Mouse (Mus musculus): Measurements from ENCODE around the gene Midn. TPM values are rescaled to one million over a fixed set of nuclear protein-coding genes. Genes with fewer than 3 reads are reported as not detected.

The Midn gene
- total RNA-seq, 2 experiments from 2014 or later = 61.4 to 82.4 TPM

DNA sequence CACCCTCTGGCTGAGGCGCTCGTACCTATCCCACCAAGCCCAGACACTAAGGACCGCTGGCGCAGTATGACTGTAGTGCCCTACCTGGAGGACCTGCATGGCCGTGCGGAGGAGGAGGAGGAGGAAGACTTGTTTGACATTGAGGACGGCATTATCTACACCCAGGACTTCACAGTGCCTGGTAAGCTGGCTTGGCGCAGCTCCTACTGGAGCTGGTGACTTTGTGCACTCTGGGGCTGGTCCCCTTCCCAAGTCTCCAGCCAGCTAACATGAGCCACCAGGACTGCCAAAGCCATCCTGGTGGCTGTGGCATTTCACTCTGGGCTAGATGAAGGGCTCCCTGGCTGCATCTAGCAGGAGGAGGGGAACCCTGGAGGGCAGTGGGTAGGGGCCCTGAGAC lies 20.2 kb upstream of the Midn start:
- no peak for DNase-seq (ENCODE audit: extremely low spot score in 1 of 2, low spot score in 1 of 2)

DNA sequence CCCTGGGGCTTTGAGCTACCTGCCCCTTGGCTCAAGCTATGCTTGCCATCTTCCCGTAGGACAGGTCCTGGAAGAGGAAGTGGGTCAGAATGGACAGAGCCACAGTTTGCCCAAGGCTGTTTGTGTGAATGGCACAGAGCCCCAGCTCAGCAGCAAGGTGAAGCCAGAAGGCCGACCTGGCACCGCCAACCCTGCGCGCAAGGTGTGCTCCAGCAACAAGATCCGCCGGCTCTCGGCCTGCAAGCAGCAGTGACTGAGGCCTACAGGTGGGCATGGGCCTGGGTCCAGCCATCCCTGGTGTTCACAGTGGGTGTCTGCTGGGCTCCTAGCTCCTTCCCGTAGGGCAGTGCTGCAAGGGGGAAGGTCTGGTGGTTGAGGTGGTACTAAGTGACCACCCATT lies 18.2 kb upstream of the Midn start:
- DNase-seq (ENCODE audit: extremely low spot score in 1 of 2, low spot score in 1 of 2) = no peak

GRCm38 (mm10) chr10:80130403-80131031 lies 17.6 kb upstream of the Midn start:
- peak in 1 of 2 experiments; percentile 22 for DNase-seq (ENCODE audit: extremely low spot score in 1 of 2, low spot score in 1 of 2)

DNA sequence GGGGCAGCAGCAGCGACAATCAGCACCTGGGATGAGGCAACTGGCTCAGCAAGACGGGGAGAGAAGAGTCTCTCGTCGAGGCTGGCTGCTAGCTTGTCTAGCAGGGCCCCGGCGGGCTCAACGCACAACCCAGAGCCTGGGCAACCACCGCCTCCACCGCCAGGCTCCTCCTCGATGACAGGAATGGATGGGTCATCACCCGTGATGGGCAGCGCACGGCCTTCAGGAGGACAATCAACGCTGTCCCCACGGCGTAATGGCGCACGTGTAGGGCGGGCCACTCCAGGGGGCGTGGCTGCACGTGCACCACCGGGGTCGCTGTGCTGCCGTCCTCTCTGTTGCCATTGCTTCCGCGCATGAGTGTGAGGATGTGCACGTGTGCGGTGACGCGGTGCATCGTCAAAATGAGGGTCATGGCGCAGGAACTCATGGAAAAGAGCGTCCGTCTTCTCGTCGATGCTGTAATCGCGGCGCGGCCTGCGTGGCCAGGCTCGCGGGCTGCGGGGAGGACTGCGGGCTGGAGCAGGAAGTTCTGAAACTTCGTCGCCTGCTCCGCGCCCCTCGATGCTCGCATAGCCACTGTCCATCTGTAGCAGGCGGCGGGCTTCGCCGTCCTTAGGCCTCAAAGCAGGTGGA lies 16.6 kb upstream of the Midn start:
- peak in 1 of 2 experiments; percentile 64 for DNase-seq (ENCODE audit: extremely low spot score in 1 of 2, low spot score in 1 of 2)

DNA sequence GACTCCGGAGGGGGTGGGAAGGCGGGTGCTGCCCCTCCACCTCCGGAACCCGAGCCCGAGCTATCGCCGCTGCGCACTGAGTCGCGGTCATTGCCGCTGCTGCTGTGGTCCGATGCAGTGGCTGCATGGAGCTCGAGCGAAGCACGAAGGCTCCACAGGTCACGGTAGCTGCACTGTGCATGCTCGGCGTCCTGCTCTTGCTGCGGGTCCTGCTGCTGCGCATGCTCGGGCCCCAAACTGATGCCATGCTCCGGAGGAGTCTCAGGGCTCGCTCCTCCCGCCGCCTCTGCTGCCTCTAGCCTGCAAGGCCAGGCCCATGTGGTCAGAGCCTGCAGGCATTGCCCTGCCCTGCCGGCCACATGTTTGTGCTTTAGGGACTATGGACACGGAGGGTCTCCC lies 16.1 kb upstream of the Midn start:
- DNase-seq (ENCODE audit: extremely low spot score in 1 of 2, low spot score in 1 of 2) = no peak

DNA sequence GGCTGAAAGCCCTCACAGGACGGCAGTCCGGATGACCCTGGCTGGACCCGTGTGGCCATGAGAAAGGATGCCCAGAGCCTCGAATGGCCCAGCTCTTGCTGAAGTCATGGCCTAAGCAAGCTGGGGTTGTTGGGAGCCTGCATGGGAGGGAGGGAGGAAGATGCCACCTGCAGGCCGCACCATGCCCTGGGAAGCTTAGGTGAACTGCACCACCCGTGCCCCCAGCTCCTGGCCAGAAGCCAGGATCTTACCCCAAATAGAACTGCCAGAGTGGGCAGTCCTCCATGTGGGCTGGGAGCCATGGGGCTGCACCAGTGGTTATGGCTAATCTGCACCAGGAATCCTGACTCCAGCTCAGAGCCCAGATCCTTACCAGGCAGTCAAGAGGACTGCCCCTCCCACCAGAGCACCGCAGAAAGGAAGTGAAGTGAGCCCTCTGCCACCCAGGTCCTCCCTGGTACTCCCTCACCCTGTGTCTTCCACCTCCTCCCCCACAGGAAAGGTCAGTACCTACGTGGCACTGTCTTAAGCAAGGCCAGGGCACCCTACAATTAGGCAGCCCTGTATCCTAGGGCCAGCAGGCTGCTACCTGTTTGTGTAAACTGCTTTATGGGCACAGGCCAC lies 14.7 kb upstream of the Midn start:
- no peak for DNase-seq (ENCODE audit: extremely low spot score in 1 of 2, low spot score in 1 of 2)

DNA sequence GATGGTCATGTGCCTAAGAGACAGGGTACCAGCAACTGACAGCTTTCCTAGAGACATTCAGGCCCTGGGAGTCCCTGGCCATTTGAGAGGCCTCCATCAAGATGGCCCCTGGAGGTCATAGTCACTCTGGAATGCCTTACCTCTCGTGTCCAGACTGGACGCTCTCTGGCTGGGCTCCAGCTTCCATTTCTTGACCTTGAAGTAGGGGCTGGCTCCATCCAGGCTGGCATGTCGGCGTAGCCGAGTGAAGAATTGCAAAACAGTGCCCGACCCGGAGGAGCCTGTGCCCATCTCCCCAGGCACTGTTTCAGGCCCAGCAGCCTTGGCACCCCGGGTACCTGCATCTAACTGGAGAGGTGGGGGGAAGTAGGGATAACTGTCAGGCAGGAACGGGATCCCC lies 13.7 kb upstream of the Midn start:
- DNase-seq (ENCODE audit: extremely low spot score in 1 of 2, low spot score in 1 of 2) = no peak

- DNase-seq (ENCODE audit: extremely low spot score in 1 of 2, low spot score in 1 of 2) = no peak
Measured at GRCm38 (mm10) chr10:80135161-80135560, 12.9 kb upstream of the Midn start.

DNA sequence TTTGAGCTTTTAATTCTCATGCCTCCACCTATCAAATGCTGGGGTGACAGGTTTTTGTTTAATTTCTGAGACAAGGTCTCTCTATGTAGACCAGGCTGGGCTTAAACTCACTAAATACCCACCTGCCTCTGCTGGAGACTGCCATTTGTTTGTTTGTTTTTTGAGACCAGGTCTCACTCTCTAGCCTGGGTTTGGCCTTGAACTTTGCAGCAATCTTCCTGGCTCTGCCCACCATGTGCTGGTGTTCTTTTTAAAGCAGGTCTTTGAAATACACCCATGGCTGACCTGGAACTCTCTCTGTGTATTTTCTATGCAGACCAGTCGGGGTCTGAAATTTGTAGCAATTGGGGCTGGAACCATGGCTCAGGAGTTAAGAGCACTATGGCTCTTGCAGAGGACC lies 12.4 kb upstream of the Midn start:
- DNase-seq (ENCODE audit: extremely low spot score in 1 of 2, low spot score in 1 of 2) = no peak

DNA sequence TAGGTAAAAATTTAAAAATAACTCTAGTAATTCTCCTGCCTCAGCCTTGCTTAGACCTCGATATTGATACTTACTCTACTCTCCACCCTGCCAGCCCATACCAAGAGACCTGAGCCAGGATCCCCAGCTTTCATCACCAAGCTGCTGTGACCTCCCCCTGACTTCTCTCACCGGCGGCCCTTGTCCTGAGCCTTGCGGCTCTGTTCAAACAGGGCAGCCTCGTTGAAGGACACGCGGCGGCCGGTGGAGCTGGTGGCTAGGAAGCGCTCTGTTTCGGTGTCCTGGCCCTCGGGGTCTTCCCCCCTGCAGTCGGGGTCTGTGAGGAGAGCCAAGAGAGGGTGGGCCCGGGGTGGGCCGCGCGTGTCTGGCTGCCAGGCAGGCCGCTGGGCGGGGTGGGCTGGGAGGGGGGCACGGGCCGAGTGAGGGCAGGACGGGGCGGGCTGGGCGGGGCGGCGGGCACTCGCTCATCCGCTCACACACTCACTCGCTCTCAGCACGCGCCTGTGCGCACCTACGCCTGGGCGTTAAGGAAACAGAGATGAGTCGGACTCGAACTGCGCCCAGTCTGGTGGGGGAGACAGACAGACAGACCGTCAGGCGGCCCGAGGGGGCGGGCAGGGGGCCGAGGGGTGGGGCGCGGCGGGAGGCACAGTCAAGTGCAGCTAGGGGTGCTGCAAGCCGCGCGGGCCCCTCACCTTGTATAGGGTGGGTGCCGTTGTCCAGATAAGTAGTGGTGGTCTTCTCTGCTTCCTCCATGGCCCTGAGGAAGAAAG lies 11.7 kb upstream of the Midn start:
- no peak for DNase-seq (ENCODE audit: extremely low spot score in 1 of 2, low spot score in 1 of 2)

DNA sequence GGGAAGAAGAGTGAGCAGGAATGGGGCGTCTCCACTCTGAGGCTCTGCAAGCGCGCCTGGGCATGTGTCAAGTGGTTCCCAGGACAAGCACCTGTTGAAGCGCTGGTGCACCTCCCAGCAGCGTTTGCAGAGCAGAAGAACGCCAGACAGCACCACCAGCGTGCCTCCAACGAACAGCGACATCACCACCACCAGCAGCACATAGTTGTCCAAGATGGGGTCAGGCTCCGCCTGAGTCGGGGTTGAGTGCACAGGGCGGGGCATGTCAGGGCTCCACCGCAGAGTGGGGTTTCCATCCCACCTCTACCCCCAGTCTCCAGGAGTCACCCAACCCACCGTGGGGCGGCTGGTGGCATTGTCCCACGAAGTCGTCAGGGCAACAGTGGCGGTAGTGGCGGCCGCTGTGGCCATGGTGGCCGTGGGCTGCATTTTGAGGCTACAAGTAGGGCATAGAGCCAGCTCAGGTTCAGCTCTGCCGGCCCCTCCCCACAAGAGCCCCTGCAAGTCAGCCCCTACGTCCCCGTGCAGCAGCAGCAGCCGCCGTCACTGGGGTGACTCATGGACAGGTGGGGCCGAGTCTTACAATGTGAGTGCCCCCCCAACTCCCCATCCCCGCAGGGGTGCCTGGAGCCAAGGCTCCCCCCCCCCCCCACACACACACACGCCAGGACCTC lies 11.0 kb upstream of the Midn start:
- DNase-seq (ENCODE audit: extremely low spot score in 1 of 2, low spot score in 1 of 2) = no peak

DNA sequence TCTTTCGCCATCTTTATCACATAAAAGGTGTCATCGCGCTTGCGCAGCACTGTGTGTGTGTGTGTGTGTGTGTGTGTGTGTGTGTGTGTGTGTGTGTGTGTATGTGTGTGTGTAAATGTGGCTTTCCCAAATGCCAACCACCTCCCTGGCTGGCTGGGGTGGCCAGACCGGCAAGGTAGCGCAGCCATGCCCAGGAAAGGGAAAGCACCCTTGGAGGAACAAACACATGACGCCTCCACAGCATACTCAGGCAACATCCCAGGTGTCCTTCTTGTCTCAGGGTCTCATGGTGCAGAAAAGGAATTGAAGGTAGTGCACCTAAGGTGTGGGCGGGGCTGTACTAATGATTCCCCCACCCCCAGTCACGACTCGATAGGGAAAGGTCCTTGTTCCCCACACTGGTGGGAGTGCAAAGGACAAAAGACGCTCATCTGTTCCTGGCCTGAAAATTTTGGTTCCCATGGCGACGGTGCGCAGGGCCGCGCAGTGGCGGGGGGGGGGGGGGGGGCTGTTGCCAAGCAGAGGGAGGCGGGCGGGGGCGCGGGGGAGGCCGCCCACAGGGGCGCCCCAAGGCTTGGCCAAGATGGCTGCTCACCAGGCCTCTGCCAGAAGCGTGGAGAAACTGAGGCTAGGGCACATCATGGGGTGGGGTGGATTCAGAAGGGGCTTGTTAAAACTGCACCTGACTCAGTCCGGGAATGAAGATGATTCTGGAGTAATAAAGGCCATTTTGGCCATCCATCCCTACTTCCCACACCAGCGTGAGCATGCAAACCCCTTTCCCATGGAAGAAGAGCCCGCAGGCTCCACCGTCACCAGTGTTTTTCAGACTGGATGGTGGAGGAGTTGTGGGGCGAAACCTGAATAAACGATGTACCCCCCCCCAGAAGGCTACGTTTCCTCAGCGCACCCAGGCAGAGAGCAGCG lies 10.2 kb upstream of the Midn start:
- peak in 1 of 2 experiments; percentile 31 for DNase-seq (ENCODE audit: extremely low spot score in 1 of 2, low spot score in 1 of 2)

DNA sequence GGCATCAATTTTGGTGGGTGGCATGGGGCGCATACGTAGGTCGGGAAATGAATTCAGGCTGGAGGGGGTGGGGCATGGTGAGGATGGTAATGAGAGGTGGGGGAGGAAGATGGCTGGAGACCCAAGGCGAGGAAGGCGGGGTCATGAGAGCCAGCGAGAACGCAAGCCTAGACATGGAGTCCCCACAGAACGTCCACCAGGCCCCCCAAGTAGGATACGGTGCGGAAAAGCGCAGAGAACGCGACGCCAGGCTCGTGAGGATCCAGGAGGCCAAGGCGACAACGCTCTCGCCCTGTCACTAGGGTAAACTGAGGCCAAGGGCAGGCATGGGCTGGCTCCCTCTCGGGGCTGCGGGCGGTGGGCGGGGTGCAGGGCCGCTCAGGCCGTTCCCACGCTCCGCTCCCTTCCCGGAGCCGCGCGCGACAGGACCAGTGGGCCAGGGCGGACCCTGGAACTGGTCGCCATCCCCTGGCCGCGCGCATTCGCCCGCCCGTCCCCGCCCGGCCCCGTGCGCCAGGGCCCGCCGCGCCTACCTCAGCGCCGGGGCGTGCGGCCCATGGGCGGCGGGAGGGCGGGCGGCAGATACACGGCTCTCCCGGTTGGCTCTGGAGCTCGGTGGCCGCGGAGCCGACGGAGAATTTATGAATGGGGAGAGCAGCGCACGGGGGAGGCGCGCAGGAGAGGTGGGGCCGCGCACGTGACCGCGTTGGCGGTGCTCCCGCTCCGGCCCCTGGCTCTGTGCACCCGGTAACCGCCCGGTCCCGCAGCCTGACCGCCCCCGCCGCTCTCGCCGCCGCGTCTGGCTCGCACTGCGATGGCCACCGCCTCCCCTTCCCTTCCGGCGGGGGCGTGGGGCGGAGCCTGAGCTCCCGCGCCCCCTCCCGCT lies 9.3 kb upstream of the Midn start, which contains the start of gene Atp5d:
TSS of gene Atp5d (plus strand) at position 80 of the 886 bp plus-strand sequence.
- DNase-seq (ENCODE audit: extremely low spot score in 1 of 2, low spot score in 1 of 2) = peak in 1 of 2 experiments; percentile 64

GRCm38 (mm10) chr10:80139439-80139775 lies 8.7 kb upstream of the Midn start:
- peak in 1 of 2 experiments; percentile 40 for DNase-seq (ENCODE audit: extremely low spot score in 1 of 2, low spot score in 1 of 2)

GRCm38 (mm10) chr10:80139975-80140665 lies 8.0 kb upstream of the Midn start:
- no peak for DNase-seq (ENCODE audit: extremely low spot score in 1 of 2, low spot score in 1 of 2)

DNA sequence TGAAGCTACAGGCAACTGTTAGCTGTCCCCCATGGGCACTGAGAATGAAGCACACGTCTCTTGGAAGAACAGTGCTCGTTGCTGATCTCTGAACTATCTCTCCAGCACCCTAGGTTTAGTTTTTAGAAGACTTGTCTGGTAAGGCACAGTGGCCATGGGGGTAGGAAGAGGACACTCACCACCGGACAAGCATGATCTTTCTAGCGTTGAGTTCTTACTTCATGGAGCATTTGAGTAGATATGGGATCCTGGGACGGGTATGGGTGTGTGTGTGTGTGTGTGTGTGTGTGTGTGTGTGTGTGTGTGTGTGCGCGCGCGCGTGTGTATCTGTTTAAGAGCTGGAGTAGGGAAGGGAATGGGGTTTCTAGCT lies 7.4 kb upstream of the Midn start, which contains the start of gene Cbarp:
TSS of gene Cbarp (minus strand) at position 170 of the 370 bp plus-strand sequence.
- DNase-seq (ENCODE audit: extremely low spot score in 1 of 2, low spot score in 1 of 2) = no peak

DNA sequence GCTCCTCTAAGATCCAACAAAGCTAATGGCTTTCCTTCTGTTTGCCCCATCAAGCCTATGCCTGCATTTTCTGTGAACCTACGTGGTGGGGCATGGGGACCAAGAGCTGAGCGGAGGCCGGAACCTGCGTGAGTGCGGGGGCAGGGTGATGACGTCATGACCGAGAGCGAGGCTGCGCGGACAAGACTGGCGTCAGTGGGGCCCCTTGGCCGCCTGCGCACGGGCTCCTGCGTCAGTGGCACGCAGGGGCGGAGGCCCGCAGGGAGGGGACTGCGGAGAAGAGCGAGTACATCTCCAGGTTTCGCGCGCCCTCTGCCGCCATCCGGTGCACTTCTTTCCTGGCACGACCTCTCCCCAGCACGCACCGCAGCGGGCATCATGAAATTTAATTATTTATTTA lies 6.8 kb upstream of the Midn start:
- DNase-seq (ENCODE audit: extremely low spot score in 1 of 2, low spot score in 1 of 2) = peak; percentile 86 to 93

Measured in layer of hippocampus, postnatal 25 days (tissue).